Mouse (Mus musculus): ENCODE data around the gene Samm50.

The Samm50 gene

DNA sequence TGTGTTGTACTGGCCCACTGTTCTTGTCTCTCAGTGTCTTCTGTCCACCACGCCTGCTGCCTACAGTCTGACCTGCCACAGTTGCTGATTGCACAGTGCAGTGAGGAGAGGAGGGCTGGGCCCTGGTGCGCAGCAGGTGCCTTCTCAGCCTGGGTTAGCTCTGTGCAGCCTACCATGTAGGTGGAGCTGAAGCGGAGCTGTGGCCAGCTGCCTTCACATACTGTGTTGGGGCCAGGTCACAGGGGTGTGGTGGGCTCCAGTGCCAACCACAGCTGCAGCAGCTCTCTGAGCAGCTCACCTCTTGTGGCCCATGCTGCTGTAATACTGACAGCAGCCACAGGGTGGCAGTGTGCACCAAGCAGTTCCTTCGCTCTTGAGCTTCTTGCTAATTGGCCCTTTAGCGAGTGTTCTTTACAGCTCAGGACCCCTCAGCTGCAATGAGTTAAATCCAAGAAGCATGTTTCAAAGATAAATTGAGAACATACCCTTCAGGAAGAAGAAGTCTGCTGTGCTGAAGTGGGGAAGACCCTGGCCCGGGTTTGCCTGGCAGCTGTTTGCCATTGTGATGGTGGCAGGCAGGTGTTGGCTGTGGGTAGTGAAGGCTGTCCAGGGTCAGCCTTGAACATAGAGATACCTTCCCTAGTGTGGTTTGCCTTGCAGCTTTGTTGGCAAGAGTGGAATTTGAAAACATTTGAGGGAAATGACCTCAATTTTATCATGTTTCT, 20.2 kb downstream of the Samm50 start:
- peak; percentile 78 for DNase-seq

DNA sequence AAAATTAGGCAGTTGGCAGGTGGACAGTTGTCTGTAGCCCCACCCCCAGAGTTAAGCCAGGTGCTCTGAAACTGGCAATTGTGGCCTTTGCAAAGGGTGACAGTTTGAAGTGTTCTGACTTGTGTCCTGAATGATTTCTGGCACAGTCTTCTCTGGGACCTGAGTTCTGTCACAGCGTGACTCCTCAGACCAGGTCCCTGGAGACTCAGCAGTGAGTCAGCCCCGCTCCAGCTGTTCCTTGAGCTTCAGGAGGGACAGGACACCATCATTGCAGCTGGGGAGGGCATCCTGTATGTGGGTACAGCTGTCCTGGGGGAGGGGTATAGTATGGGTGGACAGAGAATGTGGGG, 20.7 kb downstream of the Samm50 start:
- DNase-seq, result no peak

DNA sequence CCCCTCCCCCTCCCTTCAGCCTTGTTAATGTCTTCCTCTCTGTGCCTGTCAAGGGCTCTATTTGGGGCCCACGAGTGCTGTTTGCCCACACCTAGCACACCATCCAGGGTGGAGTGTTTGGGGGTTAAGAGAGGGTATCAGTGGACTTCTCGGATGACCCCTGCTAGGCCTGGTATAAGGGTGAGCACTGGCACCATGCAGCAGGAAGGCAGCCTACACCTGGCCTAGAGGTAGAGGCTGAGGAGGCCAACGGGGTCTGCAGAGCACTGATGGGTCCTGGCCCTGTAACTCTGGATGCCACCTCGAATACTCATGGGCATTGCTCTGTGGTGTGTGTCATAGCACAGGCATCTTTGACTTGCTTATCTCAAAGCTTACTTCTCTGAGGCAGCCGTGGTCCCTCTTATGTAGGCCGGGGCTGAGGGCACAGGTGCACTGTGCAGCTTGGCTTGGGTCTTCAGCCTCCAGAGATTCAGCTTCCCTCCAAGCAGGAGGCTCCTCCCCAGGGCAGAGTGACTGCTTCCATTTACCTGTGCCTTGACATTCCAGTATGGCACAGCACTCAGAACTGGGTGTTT, 21.2 kb downstream of the Samm50 start:
- DNase-seq, result no peak

DNA sequence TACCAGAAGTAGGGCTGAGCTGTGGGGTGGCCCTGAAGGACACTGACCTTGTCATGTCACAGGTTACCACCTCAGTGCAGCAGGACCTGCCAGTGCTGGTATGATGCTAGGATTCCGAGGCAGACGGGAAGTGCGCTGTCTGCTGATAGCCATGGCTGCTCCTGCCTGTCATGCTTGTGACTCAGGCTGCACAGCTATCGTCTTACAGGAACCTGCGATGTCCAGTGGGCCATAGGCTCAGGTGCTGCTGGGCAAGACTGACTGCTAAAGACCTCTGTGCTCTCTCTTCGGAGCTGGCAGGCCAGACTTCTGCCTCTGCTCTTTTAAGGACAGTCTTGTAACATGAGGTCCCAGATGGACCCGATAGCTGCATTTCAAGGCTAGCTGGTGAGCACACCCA, 22.4 kb downstream of the Samm50 start:
- no peak for DNase-seq

DNA sequence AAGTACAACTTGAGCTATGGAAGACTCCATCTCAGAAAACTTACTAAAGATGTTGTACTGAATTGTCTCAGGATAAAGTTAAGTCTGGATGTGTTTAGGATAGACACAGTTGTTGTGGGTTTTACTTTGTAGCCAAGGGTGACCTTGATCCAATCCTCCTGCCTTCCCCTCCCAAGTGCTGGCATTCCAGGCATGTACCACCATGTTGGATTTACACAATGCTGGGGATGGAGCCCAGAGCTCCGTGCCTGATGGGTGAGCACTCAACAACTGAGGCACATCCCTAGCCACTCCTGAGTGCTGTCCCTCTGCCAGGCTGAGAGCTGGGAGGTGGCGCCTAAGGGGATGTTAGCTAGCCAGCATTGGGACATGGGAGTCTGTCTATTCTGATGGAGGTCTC, 23.2 kb downstream of the Samm50 start:
- no peak for DNase-seq

DNA sequence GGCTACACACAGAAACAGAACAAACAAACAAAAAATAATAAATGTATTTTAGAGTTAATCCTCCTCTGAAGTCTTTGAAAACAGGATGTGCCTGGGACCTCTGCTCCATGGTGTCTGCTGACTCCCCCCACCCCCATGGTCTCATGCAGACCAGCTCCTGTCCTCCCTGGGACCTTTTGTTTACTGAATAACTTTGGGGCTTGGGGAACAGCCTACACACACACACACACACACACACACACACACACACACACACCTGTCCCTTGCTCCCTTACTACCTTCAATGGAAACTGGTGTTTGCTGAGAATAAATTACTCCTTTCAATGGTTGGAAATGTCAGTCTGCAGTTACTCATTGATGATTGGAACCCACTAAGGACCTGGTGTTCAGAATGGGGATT, 24.0 kb downstream of the Samm50 start:
- DNase-seq, result no peak

DNA sequence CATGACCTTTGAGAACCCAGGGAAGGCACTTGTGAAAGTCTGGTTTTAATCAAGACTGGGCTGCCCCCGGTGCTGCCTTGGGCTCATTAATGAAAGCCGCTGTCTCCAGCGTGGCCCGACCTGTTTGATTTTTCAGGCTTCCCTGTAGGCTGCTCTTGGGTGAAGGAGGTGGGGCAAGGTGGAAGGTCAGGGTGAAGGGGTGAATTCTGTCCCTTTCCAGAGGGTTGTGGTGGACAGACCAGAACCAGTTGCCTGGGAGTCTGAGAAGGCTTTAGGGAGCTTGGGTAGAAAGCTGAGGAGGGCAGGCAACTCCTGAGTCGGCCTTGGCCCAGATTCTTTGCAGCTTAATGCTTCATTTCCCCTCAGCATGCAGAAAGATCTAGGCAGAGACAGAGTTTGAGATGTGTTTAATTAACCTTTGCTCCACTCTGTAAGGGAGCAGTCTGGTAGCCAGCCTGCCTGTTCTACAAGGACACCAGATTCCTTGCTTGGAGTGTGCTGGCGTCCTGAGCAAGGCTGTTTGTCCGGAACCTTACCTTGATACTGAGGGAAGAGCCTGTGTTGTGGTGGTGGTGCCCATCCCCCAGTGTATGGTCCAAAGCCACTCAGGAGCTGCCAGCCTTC, 24.5 kb downstream of the Samm50 start:
- DNase-seq, result no peak

DNA sequence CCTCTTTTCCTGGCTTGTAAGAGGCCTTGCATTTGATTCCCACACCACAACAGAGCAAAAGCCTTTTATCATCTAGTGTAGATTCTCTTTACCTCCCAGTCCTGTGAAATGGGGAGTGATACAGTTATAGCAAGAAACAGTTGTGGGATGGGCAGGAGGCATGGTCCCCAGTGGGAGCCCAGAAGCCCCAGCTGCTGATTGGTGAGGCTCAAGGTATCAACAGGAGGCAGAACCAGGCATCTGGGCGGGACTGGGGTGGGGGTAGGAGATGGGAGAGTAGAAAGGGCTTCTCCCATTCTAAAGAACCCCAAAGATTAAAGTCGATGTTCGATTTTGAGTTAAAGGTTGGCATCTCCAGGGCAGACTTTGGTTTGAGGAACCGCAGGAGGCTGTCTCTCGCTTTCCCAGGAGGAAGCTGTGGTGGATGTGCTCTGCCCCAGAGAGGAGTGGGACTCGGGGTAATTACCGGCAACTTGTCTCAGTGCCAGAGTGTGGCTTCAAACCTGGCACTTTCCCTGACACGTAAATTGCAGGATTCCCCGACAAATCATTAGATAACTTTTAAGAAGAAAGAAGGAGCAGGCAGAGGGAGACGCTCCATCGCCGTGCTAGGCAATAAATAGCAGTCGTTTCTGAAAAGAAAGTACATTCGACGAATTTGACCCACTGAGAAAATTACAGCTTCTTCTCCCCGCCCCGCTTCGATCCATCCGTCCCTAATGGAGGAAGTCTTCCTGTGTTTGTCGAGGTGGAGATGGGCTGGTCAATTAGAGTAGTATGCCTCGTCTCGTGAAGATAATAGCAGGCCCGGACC, 26.1 kb downstream of the Samm50 start:
- no peak for DNase-seq

- DNase-seq, result no peak
Observed at GRCm38 (mm10) chr15:84218783-84219271, 26.8 kb downstream of the Samm50 start.

- DNase-seq, result no peak
Observed at GRCm38 (mm10) chr15:84221539-84221938, 29.5 kb downstream of the Samm50 start.

GRCm38 (mm10) chr15:84223423-84223822, 31.4 kb downstream of the Samm50 start:
- DNase-seq, result no peak

GRCm38 (mm10) chr15:84224779-84225178, 32.7 kb downstream of the Samm50 start:
- no peak for DNase-seq

DNA sequence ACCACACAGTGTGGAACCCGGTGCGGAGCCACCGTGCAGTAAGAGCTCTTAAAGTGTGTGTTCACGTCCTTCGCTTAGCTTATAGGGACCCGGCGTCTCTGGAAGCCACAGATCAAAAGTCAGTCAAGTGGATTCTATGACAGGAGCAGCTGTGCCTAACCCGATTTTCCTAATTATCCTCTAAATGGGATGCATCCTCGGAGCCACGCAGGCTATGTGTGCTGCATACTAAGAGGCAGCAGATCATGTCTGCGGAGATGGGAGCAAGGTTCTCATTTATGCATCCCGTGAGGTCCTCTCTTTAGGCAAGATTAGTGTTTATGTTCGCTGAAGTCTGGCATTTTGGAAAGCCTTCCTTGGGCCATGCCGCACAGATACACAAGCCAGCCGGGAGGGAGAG, 34.9 kb downstream of the Samm50 start:
- DNase-seq, result no peak

GRCm38 (mm10) chr15:84230661-84231060, 38.6 kb downstream of the Samm50 start:
- no peak for DNase-seq

GRCm38 (mm10) chr15:84231113-84231712, 39.2 kb downstream of the Samm50 start:
- peak; percentile 41 for DNase-seq

- DNase-seq, result peak; percentile 50
Observed at GRCm38 (mm10) chr15:84231721-84232561, 39.9 kb downstream of the Samm50 start, which contains the start of gene Parvb. Parvb (plus strand) TSS chr15:84232043.

DNA sequence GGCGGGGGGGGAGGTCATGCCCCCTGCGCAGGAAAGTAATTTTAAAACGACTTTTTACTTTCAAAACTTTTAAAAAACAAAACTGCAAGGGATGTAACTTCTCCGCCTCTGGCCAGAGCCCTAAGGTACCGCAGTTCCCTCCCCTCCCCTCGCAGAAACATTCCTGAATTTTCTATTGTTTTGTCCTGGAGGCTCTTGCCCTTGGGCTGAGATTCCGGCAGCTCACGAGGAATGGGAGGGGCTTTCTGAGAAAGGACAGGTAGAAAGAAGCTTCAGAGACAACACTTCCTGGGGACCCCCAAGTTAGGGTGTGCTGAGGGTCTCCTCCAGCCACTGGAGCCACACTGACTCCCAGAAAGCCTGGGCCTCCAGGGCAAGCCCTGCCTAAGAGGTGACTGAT, 40.6 kb downstream of the Samm50 start:
- no peak for DNase-seq

DNA sequence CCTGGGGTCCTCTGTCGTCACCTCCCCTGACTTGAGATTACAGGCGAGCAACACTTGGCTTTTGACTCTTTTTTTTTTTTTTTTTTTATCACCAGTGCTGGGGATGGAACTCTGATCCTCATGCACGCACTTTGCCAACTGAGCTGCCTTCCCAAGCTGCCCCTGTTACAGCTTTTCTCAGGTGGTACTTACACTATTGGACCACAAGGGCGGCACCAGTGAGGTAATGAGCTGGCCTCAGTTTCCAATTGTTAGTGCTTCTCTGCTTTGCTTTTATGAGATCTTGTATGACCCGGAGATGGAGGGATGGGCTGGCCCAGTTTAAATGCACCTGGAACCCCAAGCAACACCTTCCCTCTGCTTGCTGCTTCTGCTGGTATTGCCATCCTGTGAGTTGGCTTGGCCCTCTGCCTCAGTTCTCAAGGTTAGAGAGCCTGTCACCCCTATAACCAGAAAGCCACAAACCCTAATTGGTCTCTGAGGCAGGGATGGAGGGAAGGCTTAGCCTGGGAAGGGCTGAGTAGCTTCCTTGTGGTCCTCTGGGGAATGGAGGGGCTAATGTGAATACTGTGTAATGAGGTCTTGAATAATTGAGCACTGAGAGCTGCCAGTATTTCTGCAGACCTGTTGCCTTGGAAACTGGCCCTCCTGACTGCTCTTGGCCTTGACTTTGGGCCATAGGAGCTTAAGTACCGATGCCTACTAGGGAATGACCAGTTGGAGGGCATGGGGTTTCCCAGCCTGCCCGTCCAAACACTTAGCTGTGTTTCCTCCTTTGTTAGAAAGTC, 42.9 kb downstream of the Samm50 start:
- no peak for DNase-seq

DNA sequence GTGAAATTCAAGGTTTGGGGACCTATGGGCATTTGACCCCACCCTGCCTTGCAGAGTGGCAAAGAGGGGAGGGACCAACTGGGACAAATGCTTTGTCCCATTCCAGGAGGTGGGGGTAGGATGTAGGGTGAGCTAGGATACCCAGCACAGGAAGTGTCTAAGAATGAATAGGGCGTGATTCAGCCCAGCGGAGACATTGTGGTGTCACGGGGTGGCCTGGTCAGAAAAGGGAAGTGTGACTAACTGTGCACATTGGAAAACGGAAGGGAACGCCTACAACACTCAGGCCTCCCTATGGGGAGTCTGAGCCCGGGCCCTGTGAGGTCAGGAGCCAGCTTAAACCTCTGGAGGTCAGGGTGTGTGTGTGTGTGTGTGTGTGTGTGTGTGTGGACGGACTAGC, 43.6 kb downstream of the Samm50 start:
- no peak for DNase-seq

DNA sequence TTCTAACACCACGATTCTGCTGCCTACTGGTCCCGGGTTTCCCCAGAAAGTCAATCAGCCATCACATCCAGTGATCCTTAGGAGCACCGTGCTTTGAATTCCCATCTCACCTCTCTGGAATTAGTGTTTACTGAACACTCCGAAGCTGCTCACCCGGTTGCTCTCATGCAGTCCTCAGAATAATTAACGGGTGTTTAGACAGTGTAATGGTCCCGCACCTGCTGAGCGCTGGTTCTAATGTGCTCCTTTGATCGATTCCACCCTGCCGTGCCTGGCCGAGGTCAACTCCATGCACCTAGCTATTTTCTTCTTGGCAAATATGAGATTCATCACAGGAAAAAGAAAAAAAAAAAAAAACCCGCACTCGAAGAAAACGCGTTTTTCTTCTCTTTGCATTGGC, 46.5 kb downstream of the Samm50 start:
- DNase-seq, result no peak

- no peak for DNase-seq
Observed at GRCm38 (mm10) chr15:84238991-84239401, 47.0 kb downstream of the Samm50 start.
